Mouse (Mus musculus) hindbrain, embryonic 10.5 days (tissue): ENCODE results near the gene Phlda1. TPM values are rescaled to one million over a fixed set of nuclear protein-coding genes. Genes with fewer than 3 reads are reported as not detected.
A peak's percentile ranks its signal among the peaks of the same experiment; 100 is the strongest.

ENCODE experiments used
- DNase-seq: peaks from one replicate; pipeline ENCODE4 v3.0.0-alpha.2; 2017; ENCODE audit warnings: low spot score
- H3K27ac ChIP-seq: fragments of 300-500 bp; sonication (generic); 2 replicates; pipeline ENCODE4 v1.5.1; 2016; ENCODE audit warnings: mild to moderate bottlenecking, moderate library complexity
- H3K27me3 ChIP-seq: fragments of 300-500 bp; sonication (generic); 2 replicates; pipeline ENCODE4 v1.6.1; 2016; ENCODE audit warnings: mild to moderate bottlenecking; ENCODE audit not compliant: poor library complexity, insufficient read depth, severe bottlenecking
- H3K36me3 ChIP-seq: fragments of 300-500 bp; sonication (generic); 2 replicates; pipeline ENCODE4 v1.6.1; 2016; ENCODE audit warnings: mild to moderate bottlenecking, moderate library complexity
- H3K4me1 ChIP-seq: fragments of 300-500 bp; sonication (generic); replicated peaks from 2 replicates; pipeline ENCODE4 v1.6.1; 2016; ENCODE audit warnings: mild to moderate bottlenecking
- H3K4me3 ChIP-seq: fragments of 300-500 bp; sonication (generic); 2 replicates; pipeline ENCODE4 v1.5.1; 2016; ENCODE audit warnings: mild to moderate bottlenecking, moderate library complexity
- H3K9me3 ChIP-seq: fragments of 300-500 bp; sonication (generic); 2 replicates; pipeline ENCODE4 v1.6.1; 2016; ENCODE audit warnings: mild to moderate bottlenecking, moderate library complexity
- WGBS: fragments of 180-500 bp; shearing (Covaris S2); methylation state at CpG from one replicate; pipeline ENCODE4 v1.1.7; 2016; 5-methylcytosine and 5-hydroxymethylcytosine counted together
- polyA plus RNA-seq: library from polyadenylated mRNA; unstranded; fragments of >200 nt; fragmentation: Nextera tagmentation; extraction: Ambion mirVana; gene quantifications from 2 replicates; pipeline ENCODE4 v1.2.1, GENCODE M21; 2016

Gene Phlda1
- polyA plus RNA-seq: 36.9 and 41.1 TPM in 2 replicates

GRCm38 (mm10) chr10:111506101-111506925 lies at the start of gene Phlda1:
Gene Phlda1, plus strand, starts transcription at chr10:111506286.
- WGBS: under 1% methylated on average over 94 of the region's 94 CpGs
- no peaks in the 10 kb centered on the region for H3K27me3 ChIP-seq
- H3K9me3 ChIP-seq: no peaks in the 10 kb centered on the region
- no peaks in the 10 kb centered on the region for H3K36me3 ChIP-seq
- DNase-seq: peak; percentile 93
- H3K4me3 ChIP-seq: peak within 1 kb of the TSS; percentile 76
- H3K27ac ChIP-seq: peak within 1 kb of the TSS; percentile 93
- H3K4me1 ChIP-seq: peaks cover 54% of the 10 kb centered on the region

GRCm38 (mm10) chr10:111458088-111458487 lies 48.0 kb upstream of the Phlda1 start:
- no peaks in the 10 kb centered on the region for H3K27me3 ChIP-seq
- peaks cover 20% of the 10 kb centered on the region for H3K4me1 ChIP-seq
- no peak for DNase-seq
- H3K36me3 ChIP-seq: no peaks in the 10 kb centered on the region
- WGBS: 75% methylated on average over 7 of the region's 7 CpGs
- no peak overlapping the region for H3K27ac ChIP-seq
- H3K9me3 ChIP-seq: no peaks in the 10 kb centered on the region
- H3K4me3 ChIP-seq: no peak overlapping the region

- Histone ChIP-seq H3K4me3 (no peak overlapping the region), H3K27me3 (no peaks in the 10 kb centered on the region), H3K9me3 (no peaks in the 10 kb centered on the region), H3K27ac (peak overlapping the region; percentile 50; the same call in 1 of the 2 replicates), H3K4me1 (peaks cover 20% of the 10 kb centered on the region), H3K36me3 (no peaks in the 10 kb centered on the region)
- DNase-seq: no peak
- 85% methylated on average over 9 of the region's 9 CpGs for WGBS
These were observed 47.0 kb upstream of the Phlda1 start for GRCm38 (mm10) chr10:111459040-111459439.

- Histone ChIP-seq H3K36me3 (no peaks in the 10 kb centered on the region), H3K4me1 (peaks cover 20% of the 10 kb centered on the region), H3K27ac (no peak overlapping the region), H3K27me3 (no peaks in the 10 kb centered on the region), H3K9me3 (0 out of 2 replicates have a peak, but pooled peaks cover 3% of the 10 kb centered on the region), H3K4me3 (no peak overlapping the region)
- DNase-seq: no peak
- WGBS: 85% methylated on average over 3 of the region's 3 CpGs
These were observed 46.2 kb upstream of the Phlda1 start for GRCm38 (mm10) chr10:111459874-111460273.

GRCm38 (mm10) chr10:111460381-111460780 lies 45.7 kb upstream of the Phlda1 start:
- H3K9me3 ChIP-seq: 0 out of 2 replicates have a peak, but pooled peaks cover 3% of the 10 kb centered on the region
- H3K27ac ChIP-seq: no peak overlapping the region
- H3K4me1 ChIP-seq: peaks cover 20% of the 10 kb centered on the region
- H3K4me3 ChIP-seq: no peak overlapping the region
- H3K27me3 ChIP-seq: no peaks in the 10 kb centered on the region
- 2% methylated on average over 4 of the region's 4 CpGs for WGBS
- DNase-seq: peak; percentile 40
- H3K36me3 ChIP-seq: no peaks in the 10 kb centered on the region

GRCm38 (mm10) chr10:111464833-111465232 lies 41.3 kb upstream of the Phlda1 start:
- 0 out of 2 replicates have a peak, but pooled peaks cover 3% of the 10 kb centered on the region for H3K9me3 ChIP-seq
- 88% methylated on average over 1 of the region's 1 CpGs for WGBS
- peaks cover 10% of the 10 kb centered on the region for H3K4me1 ChIP-seq
- no peak overlapping the region for H3K4me3 ChIP-seq
- no peak overlapping the region for H3K27ac ChIP-seq
- no peaks in the 10 kb centered on the region for H3K36me3 ChIP-seq
- H3K27me3 ChIP-seq: no peaks in the 10 kb centered on the region
- DNase-seq: no peak

- H3K27ac ChIP-seq: no peak overlapping the region
- no peak for DNase-seq
- 44% methylated on average over 2 of the region's 2 CpGs for WGBS
- H3K4me1 ChIP-seq: peaks cover 5% of the 10 kb centered on the region
- no peak overlapping the region for H3K4me3 ChIP-seq
- H3K36me3 ChIP-seq: no peaks in the 10 kb centered on the region
- 0 out of 2 replicates have a peak, but pooled peaks cover 3% of the 10 kb centered on the region for H3K9me3 ChIP-seq
- H3K27me3 ChIP-seq: no peaks in the 10 kb centered on the region
These were observed 40.7 kb upstream of the Phlda1 start for GRCm38 (mm10) chr10:111465409-111465808.

GRCm38 (mm10) chr10:111471166-111471565 lies 34.9 kb upstream of the Phlda1 start:
- no peak overlapping the region for H3K4me3 ChIP-seq
- no peak for DNase-seq
- no peaks in the 10 kb centered on the region for H3K9me3 ChIP-seq
- H3K27ac ChIP-seq: no peak overlapping the region
- peaks cover 30% of the 10 kb centered on the region for H3K4me1 ChIP-seq
- H3K36me3 ChIP-seq: peaks cover 13% of the 10 kb centered on the region
- H3K27me3 ChIP-seq: no peaks in the 10 kb centered on the region
- WGBS: 75% methylated on average over 9 of the region's 9 CpGs

- Histone ChIP-seq H3K36me3 (peaks cover 21% of the 10 kb centered on the region), H3K4me1 (peaks cover 41% of the 10 kb centered on the region), H3K27me3 (no peaks in the 10 kb centered on the region), H3K27ac (peak within 1 kb of the TSS; percentile 99), H3K9me3 (no peaks in the 10 kb centered on the region), H3K4me3 (peak within 1 kb of the TSS; percentile 96)
- WGBS: under 1% methylated on average over 80 of the region's 80 CpGs
- DNase-seq: peak; percentile 99
These were observed 33.2 kb upstream of the Phlda1 start, which contains the start of gene Nap1l1 for GRCm38 (mm10) chr10:111472686-111473510. Gene Nap1l1, plus strand, starts transcription at chr10:111473223.

- DNase-seq: peak; percentile 75
- H3K4me1 ChIP-seq: peaks cover 41% of the 10 kb centered on the region
These were observed 32.3 kb upstream of the Phlda1 start for GRCm38 (mm10) chr10:111473511-111474371.

GRCm38 (mm10) chr10:111476301-111476700 lies 29.8 kb upstream of the Phlda1 start:
- Histone ChIP-seq H3K9me3 (no peaks in the 10 kb centered on the region), H3K27me3 (no peaks in the 10 kb centered on the region), H3K36me3 (peaks cover 45% of the 10 kb centered on the region), H3K27ac (no peak overlapping the region; the same call in 1 of the 2 replicates), H3K4me1 (peaks cover 48% of the 10 kb centered on the region), H3K4me3 (peak overlapping the region; percentile 96)
- no peak for DNase-seq
- 67% methylated on average over 4 of the region's 4 CpGs for WGBS

More at GRCm38 (mm10) chr10:111473511-111474371, 32.3 kb upstream of the Phlda1 start:
- Histone ChIP-seq H3K27ac (peak overlapping the region; percentile 99), H3K27me3 (no peaks in the 10 kb centered on the region), H3K4me3 (peak overlapping the region; percentile 96), H3K9me3 (no peaks in the 10 kb centered on the region), H3K36me3 (peaks cover 25% of the 10 kb centered on the region)
- under 1% methylated on average over 58 of the region's 58 CpGs for WGBS

- H3K9me3 ChIP-seq: no peaks in the 10 kb centered on the region
- H3K4me3 ChIP-seq: no peak overlapping the region
- peaks cover 52% of the 10 kb centered on the region for H3K36me3 ChIP-seq
- DNase-seq: no peak
- H3K27ac ChIP-seq: no peak overlapping the region
- 88% methylated on average over 6 of the region's 6 CpGs for WGBS
- no peaks in the 10 kb centered on the region for H3K27me3 ChIP-seq
- H3K4me1 ChIP-seq: peaks cover 44% of the 10 kb centered on the region
These were observed 29.0 kb upstream of the Phlda1 start for GRCm38 (mm10) chr10:111476989-111477510.
